Mouse (Mus musculus) heart, embryonic 12.5 days (tissue): ENCODE measurements around the gene Fam173b. TPM values are rescaled to one million over a fixed set of nuclear protein-coding genes. Genes with fewer than 3 reads are reported as not detected.

ENCODE experiments used
- ATAC-seq: fragments of 200-750 bp; cut with Nextera tagmentation; 2 replicates; pipeline ENCODE4 v1.8.0; 2017; ENCODE audit warnings: moderate TSS enrichment, moderate library complexity; ENCODE audit not compliant: insufficient number of reproducible peaks, low FRiP score
- H3K27ac ChIP-seq: fragments of 300-500 bp; sonication (generic); 2 replicates; pipeline ENCODE4 v1.5.1; 2016; ENCODE audit warnings: mild to moderate bottlenecking, moderate library complexity; ENCODE audit not compliant: poor library complexity, severe bottlenecking
- H3K27me3 ChIP-seq: fragments of 300-500 bp; sonication (generic); replicated peaks from 2 replicates; pipeline ENCODE4 v1.6.1; 2016; ENCODE audit warnings: mild to moderate bottlenecking, moderate library complexity
- H3K36me3 ChIP-seq: fragments of 300-500 bp; sonication (generic); 2 replicates; pipeline ENCODE4 v1.6.1; 2016; ENCODE audit warnings: mild to moderate bottlenecking, moderate library complexity
- H3K4me1 ChIP-seq: fragments of 300-500 bp; sonication (generic); replicated peaks from 2 replicates; pipeline ENCODE4 v1.6.1; 2016; ENCODE audit warnings: mild to moderate bottlenecking
- H3K4me2 ChIP-seq: fragments of 300-500 bp; sonication (generic); 2 replicates; pipeline ENCODE4 v1.6.1; 2016; ENCODE audit warnings: mild to moderate bottlenecking, moderate library complexity
- H3K4me3 ChIP-seq: fragments of 300-500 bp; sonication (generic); 2 replicates; pipeline ENCODE4 v1.5.1; 2016; ENCODE audit warnings: mild to moderate bottlenecking
- H3K9ac ChIP-seq: fragments of 300-500 bp; sonication (generic); 2 replicates; pipeline ENCODE4 v1.6.1; 2016; ENCODE audit warnings: mild to moderate bottlenecking, moderate library complexity
- H3K9me3 ChIP-seq: fragments of 300-500 bp; sonication (generic); replicated peaks from 2 replicates; pipeline ENCODE4 v1.6.1; 2016; ENCODE audit warnings: mild to moderate bottlenecking, moderate library complexity
- WGBS: fragments of 180-500 bp; shearing (Covaris S2); methylation state at CpG from one replicate; pipeline ENCODE4 v1.1.7; 2016; 5-methylcytosine and 5-hydroxymethylcytosine counted together
- polyA plus RNA-seq: library from polyadenylated mRNA; unstranded; fragments of >200 nt; fragmentation: Nextera tagmentation; extraction: Ambion mirVana; gene quantifications from 2 replicates; pipeline ENCODE4 v1.2.1, GENCODE M21; 2016

Gene Fam173b
- polyA plus RNA-seq, 1 experiment from 2014 or later, result 12.7 TPM

- Histone ChIP-seq H3K27me3 (no peaks in the 10 kb centered on the region), H3K36me3 (peaks cover 14% of the 10 kb centered on the region), H3K27ac (no peak overlapping the region), H3K9ac (no peak overlapping the region), H3K4me1 (peaks cover 6% of the 10 kb centered on the region), H3K4me2 (no peak overlapping the region), H3K4me3 (no peak overlapping the region), H3K9me3 (no peaks in the 10 kb centered on the region)
- WGBS, result 73% methylated on average over 3 of the region's 3 CpGs
- no peak for ATAC-seq
Measured at GRCm38 (mm10) chr15:31611027-31611426, 9.4 kb downstream of the Fam173b start.

DNA sequence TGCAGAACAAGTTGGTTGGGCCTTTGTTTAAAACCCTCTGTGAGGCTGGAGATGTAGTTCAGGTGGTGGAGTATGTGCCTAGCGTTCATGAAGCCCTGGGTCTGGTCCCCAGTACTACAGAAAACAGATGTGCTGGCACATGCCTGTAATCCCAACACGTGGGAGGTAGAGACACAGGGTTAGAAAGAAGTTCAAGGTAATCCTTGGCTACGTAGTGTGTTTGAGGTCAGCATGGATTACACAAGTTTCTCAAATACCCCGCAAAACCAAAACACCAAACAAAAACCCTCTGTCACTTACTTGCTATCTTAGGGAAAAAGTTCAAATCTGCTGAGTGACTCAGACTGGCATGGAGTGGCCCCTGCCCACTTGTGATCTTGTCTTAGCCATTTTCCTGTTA is 10.3 kb downstream of the Fam173b start:
- no peak for ATAC-seq
- 87% methylated on average over 4 of the region's 4 CpGs for WGBS
- no peak overlapping the region for H3K9ac ChIP-seq

GRCm38 (mm10) chr15:31613826-31614453 is 12.3 kb downstream of the Fam173b start:
- no peaks in the 10 kb centered on the region for H3K4me1 ChIP-seq
- no peak for ATAC-seq
- no peak overlapping the region for H3K9ac ChIP-seq
- H3K27ac ChIP-seq, result no peak overlapping the region
- H3K4me2 ChIP-seq, result no peak overlapping the region
- 86% methylated on average over 6 of the region's 6 CpGs for WGBS
- H3K36me3 ChIP-seq, result peaks cover 35% of the 10 kb centered on the region
- H3K9me3 ChIP-seq, result no peaks in the 10 kb centered on the region
- no peak overlapping the region for H3K4me3 ChIP-seq
- H3K27me3 ChIP-seq, result no peaks in the 10 kb centered on the region

More for the DNA sequence above, 10.3 kb downstream of the Fam173b start:
- peaks cover 18% of the 10 kb centered on the region for H3K36me3 ChIP-seq
- H3K27me3 ChIP-seq, result no peaks in the 10 kb centered on the region
- peaks cover 2% of the 10 kb centered on the region; the same call in 1 of the 2 replicates for H3K4me1 ChIP-seq
- no peaks in the 10 kb centered on the region for H3K9me3 ChIP-seq
- no peak overlapping the region for H3K27ac ChIP-seq
- H3K4me2 ChIP-seq, result no peak overlapping the region
- no peak overlapping the region for H3K4me3 ChIP-seq

DNA sequence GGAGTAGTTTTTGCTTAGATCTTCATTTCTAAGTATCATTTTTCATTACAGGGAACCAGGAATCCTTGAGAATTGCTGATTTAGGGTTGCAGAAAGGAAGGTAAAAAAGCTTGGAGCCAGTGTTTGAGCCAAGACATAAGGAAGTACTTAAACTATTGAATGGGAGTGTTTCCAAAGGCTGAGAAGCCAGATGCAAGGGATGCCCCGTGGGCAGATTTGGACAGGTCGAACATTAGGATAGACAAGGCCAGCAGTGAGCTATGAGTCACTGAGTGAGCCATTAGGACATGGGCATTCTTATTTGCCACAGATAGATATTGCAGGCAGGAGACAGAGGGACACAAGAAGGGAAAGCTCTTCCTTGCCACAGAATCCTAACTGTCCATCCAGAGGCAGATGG is 13.0 kb downstream of the Fam173b start:
- peaks cover 42% of the 10 kb centered on the region for H3K36me3 ChIP-seq
- no peak overlapping the region for H3K27ac ChIP-seq
- no peaks in the 10 kb centered on the region for H3K4me1 ChIP-seq
- H3K4me3 ChIP-seq, result no peak overlapping the region
- WGBS, result 85% methylated on average over 2 of the region's 2 CpGs
- no peak overlapping the region for H3K9ac ChIP-seq
- no peaks in the 10 kb centered on the region for H3K9me3 ChIP-seq
- ATAC-seq, result no peak
- no peaks in the 10 kb centered on the region for H3K27me3 ChIP-seq
- H3K4me2 ChIP-seq, result no peak overlapping the region

- no peaks in the 10 kb centered on the region for H3K27me3 ChIP-seq
- ATAC-seq, result no peak
Measured at GRCm38 (mm10) chr15:31617261-31617660, 15.6 kb downstream of the Fam173b start.

DNA sequence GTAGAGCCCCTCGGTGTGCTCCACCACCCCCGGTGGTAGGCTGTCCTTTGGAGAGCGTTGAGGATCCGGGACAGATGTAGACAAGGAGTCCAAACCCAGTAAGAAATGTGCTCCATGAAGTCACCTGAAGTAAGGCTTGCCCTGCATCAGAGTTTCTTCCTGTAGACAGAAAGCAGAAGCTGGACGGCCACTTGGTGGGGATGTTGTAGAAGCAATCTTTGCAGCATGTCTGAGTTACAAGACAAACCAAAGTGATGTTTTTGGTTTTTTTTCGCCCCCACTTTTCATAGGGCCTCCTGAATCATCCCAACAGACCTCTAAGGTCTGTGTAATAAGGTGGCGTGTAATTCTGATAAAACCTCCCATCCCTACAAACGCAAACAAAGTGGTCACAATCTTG is 17.9 kb downstream of the Fam173b start:
- no peak overlapping the region for H3K4me3 ChIP-seq

More at GRCm38 (mm10) chr15:31617261-31617660, 15.6 kb downstream of the Fam173b start:
- H3K9me3 ChIP-seq, result no peaks in the 10 kb centered on the region
- H3K9ac ChIP-seq, result no peak overlapping the region
- H3K4me3 ChIP-seq, result no peak overlapping the region
- no peaks in the 10 kb centered on the region for H3K4me1 ChIP-seq
- peaks cover 51% of the 10 kb centered on the region for H3K36me3 ChIP-seq
- H3K4me2 ChIP-seq, result no peak overlapping the region
- 91% methylated on average over 9 of the region's 9 CpGs for WGBS
- no peak overlapping the region for H3K27ac ChIP-seq

GRCm38 (mm10) chr15:31627277-31628154 is 25.9 kb downstream of the Fam173b start:
- WGBS, result 39% methylated on average over 12 of the region's 12 CpGs
- no peak for ATAC-seq
- H3K4me1 ChIP-seq, result 0 out of 2 replicates have a peak, but pooled peaks cover 2% of the 10 kb centered on the region
- no peak overlapping the region for H3K4me3 ChIP-seq
- no peak overlapping the region for H3K27ac ChIP-seq
- H3K36me3 ChIP-seq, result peaks cover 14% of the 10 kb centered on the region
- no peaks in the 10 kb centered on the region for H3K9me3 ChIP-seq
- H3K9ac ChIP-seq, result no peak overlapping the region
- H3K27me3 ChIP-seq, result no peaks in the 10 kb centered on the region
- no peak overlapping the region for H3K4me2 ChIP-seq

More for the DNA sequence above, 17.9 kb downstream of the Fam173b start:
- Histone ChIP-seq H3K36me3 (peaks cover 63% of the 10 kb centered on the region), H3K9me3 (no peaks in the 10 kb centered on the region), H3K27ac (no peak overlapping the region), H3K4me1 (no peaks in the 10 kb centered on the region), H3K27me3 (no peaks in the 10 kb centered on the region), H3K9ac (no peak overlapping the region), H3K4me2 (no peak overlapping the region)
- WGBS, result 91% methylated on average over 8 of the region's 8 CpGs
- no peak for ATAC-seq

GRCm38 (mm10) chr15:31628180-31628579 is 26.5 kb downstream of the Fam173b start:
- H3K36me3 ChIP-seq, result peaks cover 10% of the 10 kb centered on the region
- H3K4me1 ChIP-seq, result 0 out of 2 replicates have a peak, but pooled peaks cover 9% of the 10 kb centered on the region
- no peak overlapping the region for H3K4me2 ChIP-seq
- no peak overlapping the region for H3K4me3 ChIP-seq
- no peak for ATAC-seq
- 76% methylated on average over 10 of the region's 10 CpGs for WGBS
- H3K27ac ChIP-seq, result no peak overlapping the region
- H3K27me3 ChIP-seq, result no peaks in the 10 kb centered on the region
- no peaks in the 10 kb centered on the region for H3K9me3 ChIP-seq
- H3K9ac ChIP-seq, result no peak overlapping the region

- Histone ChIP-seq H3K27me3 (no peaks in the 10 kb centered on the region), H3K4me1 (0 out of 2 replicates have a peak, but pooled peaks cover 9% of the 10 kb centered on the region), H3K36me3 (no peaks in the 10 kb centered on the region), H3K27ac (no peak overlapping the region), H3K9ac (no peak overlapping the region), H3K9me3 (peaks cover 5% of the 10 kb centered on the region), H3K4me3 (no peak overlapping the region), H3K4me2 (no peak overlapping the region)
- 87% methylated on average over 3 of the region's 3 CpGs for WGBS
- ATAC-seq, result no peak
Measured at GRCm38 (mm10) chr15:31629556-31629955, 27.9 kb downstream of the Fam173b start.

- Histone ChIP-seq H3K4me3 (no peak overlapping the region), H3K9ac (no peak overlapping the region), H3K27me3 (no peaks in the 10 kb centered on the region), H3K9me3 (peaks cover 5% of the 10 kb centered on the region), H3K27ac (no peak overlapping the region), H3K4me2 (no peak overlapping the region), H3K4me1 (0 out of 2 replicates have a peak, but pooled peaks cover 9% of the 10 kb centered on the region), H3K36me3 (no peaks in the 10 kb centered on the region)
- ATAC-seq, result no peak
- 82% methylated on average over 12 of the region's 12 CpGs for WGBS
Measured at GRCm38 (mm10) chr15:31631396-31631858, 29.8 kb downstream of the Fam173b start.

DNA sequence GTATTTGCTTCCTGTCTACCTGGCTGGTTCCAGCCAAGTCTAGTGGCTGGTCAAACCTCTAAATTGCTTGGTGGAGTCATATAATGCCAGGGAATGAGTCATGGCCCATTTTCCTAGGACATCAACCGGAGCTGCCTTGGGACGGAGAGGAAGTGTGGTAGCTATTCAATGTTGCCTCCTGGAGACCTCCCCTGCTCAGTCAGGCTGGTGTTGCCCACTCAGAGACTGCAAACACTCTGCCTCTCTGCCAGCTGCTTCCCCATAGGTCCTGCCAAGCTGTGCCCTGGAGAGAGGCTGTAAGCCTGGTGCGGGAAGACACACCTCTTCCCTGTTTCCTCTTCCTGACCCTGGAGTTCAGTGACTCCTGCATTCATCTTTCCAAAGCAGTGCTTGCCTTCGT is 30.8 kb downstream of the Fam173b start:
- no peak for ATAC-seq
- no peaks in the 10 kb centered on the region for H3K27me3 ChIP-seq
- H3K36me3 ChIP-seq, result no peaks in the 10 kb centered on the region
- 0 out of 2 replicates have a peak, but pooled peaks cover 7% of the 10 kb centered on the region for H3K4me1 ChIP-seq
- no peak overlapping the region for H3K4me3 ChIP-seq
- H3K9me3 ChIP-seq, result peaks cover 5% of the 10 kb centered on the region
- no peak overlapping the region for H3K4me2 ChIP-seq
- H3K9ac ChIP-seq, result no peak overlapping the region
- H3K27ac ChIP-seq, result no peak overlapping the region
- WGBS, result 75% methylated on average over 4 of the region's 4 CpGs
